Comparison of ENCODE assay signal across 7 mouse cellular contexts in the genomic region with DNA sequence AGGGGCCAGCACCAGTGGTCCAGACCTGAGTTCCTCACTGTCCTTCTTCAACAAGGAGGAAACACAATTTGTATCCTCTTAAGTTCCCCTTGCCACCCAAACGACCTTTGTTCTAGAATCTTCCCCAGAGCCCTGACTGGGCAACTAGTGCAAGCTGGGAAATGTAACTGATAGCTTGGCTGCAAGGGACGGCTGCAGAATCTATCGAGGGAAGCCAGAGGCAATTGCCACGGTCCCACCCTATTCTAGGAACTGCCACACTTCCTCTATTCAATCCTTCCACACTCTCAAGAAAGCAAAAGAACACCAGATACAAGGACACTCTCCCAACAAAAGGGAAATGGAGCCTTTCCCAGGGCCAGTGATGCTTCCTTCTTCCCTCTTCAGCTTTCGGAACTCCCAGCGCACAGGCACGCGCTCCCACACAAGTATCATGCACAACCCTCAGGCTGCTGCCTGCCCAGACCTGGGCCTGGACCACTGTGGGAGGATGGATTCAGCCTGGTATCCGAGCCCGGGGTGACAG.
DNase-seq lines count a peak whose midpoint lies in the region; ATAC-seq and TF ChIP-seq lines count a peak whose summit lies in the region.

No protein-coding gene starts in this region.

- peak overlapping the region; percentile 73 for H3K27ac ChIP-seq in ES-Bruce4 (ENCODE audit: insufficient read depth, low read length)
- no peak overlapping the region for H3K27ac ChIP-seq in liver, embryonic 14.5 days
- H3K27ac ChIP-seq in neural tube, embryonic 15.5 days (replicated peaks), result peak overlapping the region; percentile 74

- ATAC-seq in inflammation-experienced regulatory T-cells, adult 6 months, result peak; percentile 14
- peak; percentile 45; the same call in 1 of the 2 replicates for ATAC-seq in liver, embryonic 14.5 days (ENCODE audit: insufficient read depth)
- no peak for ATAC-seq in neural tube, embryonic 15.5 days (ENCODE audit: low FRiP score)

- H3K4me1 ChIP-seq in ES-Bruce4 (ENCODE audit: control insufficient read depth, insufficient read depth, low read length), result peaks cover 18% of the 10 kb centered on the region
- H3K4me1 ChIP-seq in liver, embryonic 14.5 days (replicated peaks; ENCODE audit: control insufficient read depth in 2 of 2, insufficient read depth in 2 of 2, low read length in 1 of 2), result peaks cover 0 to 20% of the 10 kb centered on the region in 2 experiments; a peak in 2 of 4 replicates
- peaks cover 24% of the 10 kb centered on the region for H3K4me1 ChIP-seq in neural tube, embryonic 15.5 days

- no peak for TF ChIP-seq EP300 in ES-Bruce4 (IDR thresholded peaks at IDR 0.05; ENCODE audit: insufficient read depth, low read depth, low read length)
- TF ChIP-seq EP300 in liver, embryonic 14.5 days (IDR thresholded peaks at IDR 0.05; ENCODE audit: low read depth), result no peak

- no peak for TF ChIP-seq CTCF in ES-Bruce4 (IDR thresholded peaks at IDR 0.05; ENCODE audit: low read depth, low read length)
- no peak for TF ChIP-seq CTCF in liver, embryonic 14.5 days (IDR thresholded peaks at IDR 0.05; ENCODE audit: low read depth)

- 36% methylated on average over 10 of the region's 10 CpGs for WGBS in liver, embryonic 14.5 days (ENCODE audit: insufficient replicate concordance)
- WGBS in neural tube, embryonic 15.5 days, result 66% methylated on average over 10 of the region's 10 CpGs

- no peaks in the 10 kb centered on the region for H3K9me3 ChIP-seq in ES-Bruce4 (replicated peaks; ENCODE audit: control insufficient read depth, insufficient read depth, low read length, poor library complexity, severe bottlenecking)
- no peaks in the 10 kb centered on the region for H3K9me3 ChIP-seq in liver, embryonic 14.5 days (ENCODE audit: control insufficient read depth, low read length)
- no peaks in the 10 kb centered on the region for H3K9me3 ChIP-seq in neural tube, embryonic 15.5 days (replicated peaks)

- no peak overlapping the region for H3K4me3 ChIP-seq in ES-Bruce4 (ENCODE audit: low read depth, low read length)
- H3K4me3 ChIP-seq in liver, embryonic 14.5 days (ENCODE audit: insufficient read depth in 1 of 2, low read depth in 2 of 2, low read length in 2 of 2), result no peak overlapping the region
- H3K4me3 ChIP-seq in neural tube, embryonic 15.5 days (replicated peaks), result no peak overlapping the region

- H3K36me3 ChIP-seq in ES-Bruce4 (ENCODE audit: control insufficient read depth, insufficient read depth, low read length, poor library complexity, severe bottlenecking), result peaks cover 4% of the 10 kb centered on the region; the same call in 1 of the 2 replicates
- no peaks in the 10 kb centered on the region for H3K36me3 ChIP-seq in liver, embryonic 14.5 days (replicated peaks; ENCODE audit: control insufficient read depth, insufficient read depth, low read depth)
- H3K36me3 ChIP-seq in neural tube, embryonic 15.5 days, result no peaks in the 10 kb centered on the region

- intact Hi-C loops in gastrocnemius, postnatal 36 days (cut with DNase I), result loop anchor here (2.0 kb wide), 1 partner anchor 16 kb away; no protein-coding TSS in a partner anchor

- H3K9ac ChIP-seq in ES-Bruce4 (ENCODE audit: low read depth, poor library complexity, severe bottlenecking), result no peak overlapping the region
- no peak overlapping the region for H3K9ac ChIP-seq in liver, embryonic 14.5 days (replicated peaks)
- no peak overlapping the region for H3K9ac ChIP-seq in neural tube, embryonic 15.5 days (replicated peaks)

- TF ChIP-seq POLR2A in ES-Bruce4 (IDR thresholded peaks at IDR 0.05; ENCODE audit: insufficient read depth, low read length), result no peak

- H3K27me3 ChIP-seq in ES-Bruce4 (ENCODE audit: control insufficient read depth, insufficient read depth, low read length, poor library complexity, severe bottlenecking), result no peaks in the 10 kb centered on the region
- no peaks in the 10 kb centered on the region for H3K27me3 ChIP-seq in liver, embryonic 14.5 days (ENCODE audit: control insufficient read depth, insufficient read depth, low read length)
- no peaks in the 10 kb centered on the region for H3K27me3 ChIP-seq in neural tube, embryonic 15.5 days (replicated peaks)

- peak; percentile 40 to 61 for DNase-seq in adrenal gland, postnatal 36 days
- DNase-seq in gastrocnemius, postnatal 36 days, result peak; percentile 42 to 54
- peak in 1 of 3 experiments; percentile 7 for DNase-seq in liver, embryonic 14.5 days (ENCODE audit: low read depth in 3 of 3, low spot score in 3 of 3)
- no peak for DNase-seq in spleen, adult 12 weeks (ENCODE audit: low spot score)

- peak overlapping the region; percentile 34 for H3K4me2 ChIP-seq in liver, embryonic 14.5 days (ENCODE audit: low read depth)
- no peak overlapping the region for H3K4me2 ChIP-seq in neural tube, embryonic 15.5 days
